Mouse (Mus musculus): ENCODE measurements around the gene Gm17324. TPM values are rescaled to one million over a fixed set of nuclear protein-coding genes. Genes with fewer than 3 reads are reported as not detected.
"Not testable (repeated sequence)": the region's sequence is repeated elsewhere in the genome, so short reads cannot be mapped to it uniquely, and the experiment has no call there.

Gene Gm17324
- polyA plus RNA-seq, 1 experiment from 2014 or later = 0.73 TPM

GRCm38 (mm10) chr9:78478009-78478605 lies 29.5 kb upstream of the Gm17324 start:
- H3K27me3 ChIP-seq (ENCODE audit: low read depth, poor library complexity, severe bottlenecking); H3K27ac ChIP-seq; DNase-seq (ENCODE audit: low spot score); H3K9me3 ChIP-seq (replicated peaks): not testable (repeated sequence)
- H3K36me3 ChIP-seq = peaks cover 65% of the 10 kb centered on the region
- peak overlapping the region; percentile 19; the same call in 1 of the 2 replicates for H3K4me3 ChIP-seq
- H3K4me1 ChIP-seq = peaks cover 10% of the 10 kb centered on the region
- WGBS = 64% methylated on average over 1 of the region's 1 CpGs

GRCm38 (mm10) chr9:78477021-78477551 lies 28.5 kb upstream of the Gm17324 start:
- Histone ChIP-seq H3K4me1 (peaks cover 4% of the 10 kb centered on the region; the same call in 1 of the 2 replicates), H3K27me3 (ENCODE audit: low read depth, poor library complexity, severe bottlenecking) (no peaks in the 10 kb centered on the region), H3K27ac (no peak overlapping the region), H3K9me3 (replicated peaks) (no peaks in the 10 kb centered on the region), H3K36me3 (peaks cover 75% of the 10 kb centered on the region), H3K4me3 (no peak overlapping the region)
- DNase-seq (ENCODE audit: low spot score) = no peak
- WGBS = 2% methylated on average over 5 of the region's 5 CpGs

- peaks cover 79% of the 10 kb centered on the region for H3K36me3 ChIP-seq
- no peaks in the 10 kb centered on the region for H3K27me3 ChIP-seq (ENCODE audit: low read depth, poor library complexity, severe bottlenecking)
- WGBS = 6% methylated on average over 1 of the region's 1 CpGs
- no peak overlapping the region for H3K27ac ChIP-seq
- no peaks in the 10 kb centered on the region for H3K9me3 ChIP-seq (replicated peaks)
- DNase-seq (ENCODE audit: low spot score) = peak; percentile 54
- H3K4me3 ChIP-seq = no peak overlapping the region
- peaks cover 4% of the 10 kb centered on the region; the same call in 1 of the 2 replicates for H3K4me1 ChIP-seq
These were observed 28.0 kb upstream of the Gm17324 start for GRCm38 (mm10) chr9:78476531-78477020.

GRCm38 (mm10) chr9:78475873-78476272 lies 27.3 kb upstream of the Gm17324 start:
- H3K9me3 ChIP-seq (replicated peaks) = no peaks in the 10 kb centered on the region
- 89% methylated on average over 4 of the region's 4 CpGs for WGBS
- peaks cover 82% of the 10 kb centered on the region for H3K36me3 ChIP-seq
- no peaks in the 10 kb centered on the region for H3K27me3 ChIP-seq (ENCODE audit: low read depth, poor library complexity, severe bottlenecking)
- no peak overlapping the region for H3K4me3 ChIP-seq
- H3K4me1 ChIP-seq = peaks cover 4% of the 10 kb centered on the region; the same call in 1 of the 2 replicates
- no peak overlapping the region for H3K27ac ChIP-seq
- DNase-seq (ENCODE audit: low spot score) = no peak

- Histone ChIP-seq H3K4me3 (no peak overlapping the region), H3K36me3 (peaks cover 82% of the 10 kb centered on the region), H3K4me1 (peaks cover 4% of the 10 kb centered on the region; the same call in 1 of the 2 replicates), H3K27me3 (ENCODE audit: low read depth, poor library complexity, severe bottlenecking) (no peaks in the 10 kb centered on the region), H3K9me3 (replicated peaks) (no peaks in the 10 kb centered on the region), H3K27ac (no peak overlapping the region)
- DNase-seq (ENCODE audit: low spot score) = no peak
- WGBS = 91% methylated on average over 2 of the region's 2 CpGs
These were observed 26.8 kb upstream of the Gm17324 start for GRCm38 (mm10) chr9:78475383-78475780.

- 93% methylated on average over 5 of the region's 5 CpGs for WGBS
- Histone ChIP-seq H3K4me3 (no peak overlapping the region), H3K9me3 (replicated peaks) (no peaks in the 10 kb centered on the region), H3K27me3 (ENCODE audit: low read depth, poor library complexity, severe bottlenecking) (no peaks in the 10 kb centered on the region), H3K27ac (no peak overlapping the region), H3K36me3 (peaks cover 82% of the 10 kb centered on the region), H3K4me1 (peaks cover 4% of the 10 kb centered on the region; the same call in 1 of the 2 replicates)
- no peak for DNase-seq (ENCODE audit: low spot score)
These were observed 26.3 kb upstream of the Gm17324 start for GRCm38 (mm10) chr9:78474771-78475382.

GRCm38 (mm10) chr9:78474270-78474669 lies 25.7 kb upstream of the Gm17324 start:
- H3K27me3 ChIP-seq (ENCODE audit: low read depth, poor library complexity, severe bottlenecking) = no peaks in the 10 kb centered on the region
- peaks cover 80% of the 10 kb centered on the region for H3K36me3 ChIP-seq
- no peak for DNase-seq (ENCODE audit: low spot score)
- WGBS = 84% methylated on average over 2 of the region's 2 CpGs
- H3K4me3 ChIP-seq = no peak overlapping the region
- no peaks in the 10 kb centered on the region for H3K9me3 ChIP-seq (replicated peaks)
- H3K27ac ChIP-seq = no peak overlapping the region
- peaks cover under 1% of the 10 kb centered on the region; the same call in 1 of the 2 replicates for H3K4me1 ChIP-seq

- no peak overlapping the region for H3K4me3 ChIP-seq
- DNase-seq (ENCODE audit: low spot score) = no peak
- H3K27ac ChIP-seq = no peak overlapping the region
- no peaks in the 10 kb centered on the region for H3K27me3 ChIP-seq (ENCODE audit: low read depth, poor library complexity, severe bottlenecking)
- H3K4me1 ChIP-seq = no peaks in the 10 kb centered on the region
- H3K9me3 ChIP-seq (replicated peaks) = no peaks in the 10 kb centered on the region
- peaks cover 80% of the 10 kb centered on the region for H3K36me3 ChIP-seq
- WGBS = 90% methylated on average over 8 of the region's 8 CpGs
These were observed 25.0 kb upstream of the Gm17324 start for GRCm38 (mm10) chr9:78473588-78473987.

- Histone ChIP-seq H3K4me3 (no peak overlapping the region), H3K4me1 (no peaks in the 10 kb centered on the region), H3K27me3 (ENCODE audit: low read depth, poor library complexity, severe bottlenecking) (no peaks in the 10 kb centered on the region), H3K36me3 (peaks cover 92% of the 10 kb centered on the region), H3K27ac (no peak overlapping the region), H3K9me3 (replicated peaks) (no peaks in the 10 kb centered on the region)
- no peak for DNase-seq (ENCODE audit: low spot score)
- WGBS = 94% methylated on average over 3 of the region's 3 CpGs
These were observed 17.1 kb upstream of the Gm17324 start for GRCm38 (mm10) chr9:78465725-78466124.

- Histone ChIP-seq H3K36me3 (peaks cover 91% of the 10 kb centered on the region), H3K4me3 (no peak overlapping the region), H3K27ac (no peak overlapping the region), H3K27me3 (ENCODE audit: low read depth, poor library complexity, severe bottlenecking) (no peaks in the 10 kb centered on the region), H3K4me1 (no peaks in the 10 kb centered on the region), H3K9me3 (replicated peaks) (no peaks in the 10 kb centered on the region)
- no peak for DNase-seq (ENCODE audit: low spot score)
- WGBS = 93% methylated on average over 4 of the region's 4 CpGs
These were observed 14.8 kb upstream of the Gm17324 start for GRCm38 (mm10) chr9:78463337-78463736.

- Histone ChIP-seq H3K9me3 (replicated peaks) (no peaks in the 10 kb centered on the region), H3K27me3 (ENCODE audit: low read depth, poor library complexity, severe bottlenecking) (no peaks in the 10 kb centered on the region), H3K27ac (no peak overlapping the region), H3K4me1 (no peaks in the 10 kb centered on the region), H3K4me3 (no peak overlapping the region), H3K36me3 (peaks cover 85% of the 10 kb centered on the region)
- DNase-seq (ENCODE audit: low spot score) = no peak
- 93% methylated on average over 8 of the region's 8 CpGs for WGBS
These were observed 8.4 kb upstream of the Gm17324 start for GRCm38 (mm10) chr9:78457026-78457425.

GRCm38 (mm10) chr9:78451382-78451781 lies 2.8 kb upstream of the Gm17324 start:
- Histone ChIP-seq H3K4me3 (no peak overlapping the region), H3K9me3 (replicated peaks) (no peaks in the 10 kb centered on the region), H3K27ac (no peak overlapping the region), H3K27me3 (ENCODE audit: low read depth, poor library complexity, severe bottlenecking) (peaks cover 10% of the 10 kb centered on the region), H3K36me3 (peaks cover 55% of the 10 kb centered on the region), H3K4me1 (peaks cover 13% of the 10 kb centered on the region)
- DNase-seq (ENCODE audit: low spot score) = no peak
- WGBS = 89% methylated on average over 4 of the region's 4 CpGs

- no peak for DNase-seq (ENCODE audit: low spot score)
- peaks cover 19% of the 10 kb centered on the region for H3K27me3 ChIP-seq (ENCODE audit: low read depth, poor library complexity, severe bottlenecking)
- WGBS = 73% methylated on average over 5 of the region's 5 CpGs
These were observed 1.8 kb upstream of the Gm17324 start for GRCm38 (mm10) chr9:78450404-78450803.

More at GRCm38 (mm10) chr9:78450404-78450803, 1.8 kb upstream of the Gm17324 start:
- Histone ChIP-seq H3K27ac (no peak overlapping the region), H3K36me3 (peaks cover 52% of the 10 kb centered on the region), H3K9me3 (replicated peaks) (no peaks in the 10 kb centered on the region), H3K4me3 (no peak overlapping the region), H3K4me1 (peaks cover 13% of the 10 kb centered on the region)

All from limb, embryonic 10.5 days (tissue).